In the genomic region with DNA sequence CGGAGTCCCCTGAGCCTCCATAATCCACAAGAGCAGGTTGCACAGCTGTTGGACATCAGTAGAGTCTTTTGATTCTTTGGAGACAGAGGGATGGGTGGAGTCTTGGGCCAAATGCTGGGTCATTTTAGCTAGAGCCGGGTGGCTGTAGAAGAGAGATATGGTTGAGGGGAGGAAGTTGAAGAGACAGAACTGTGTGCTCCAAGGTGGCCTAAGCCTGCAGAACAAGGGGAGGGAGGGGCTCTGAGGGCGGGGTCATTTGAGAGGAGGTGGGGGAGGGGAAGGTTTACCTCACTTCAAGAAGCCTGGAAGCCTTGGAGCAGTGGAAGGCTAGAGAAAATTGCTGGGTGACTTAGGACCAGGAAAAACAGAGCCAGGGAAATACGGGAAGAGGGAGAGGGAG, we compare ENCODE assay signal across 10 mouse cellular contexts. TPM values are rescaled to one million over a fixed set of nuclear protein-coding genes. Genes with fewer than 3 reads are reported as not detected.
DNase-seq lines count a peak whose midpoint lies in the region; ATAC-seq and TF ChIP-seq lines count a peak whose summit lies in the region.
"Had no signal": no experiment of that assay in that cellular context is flagged by ENCODE, and none has a peak within 500 bp of the region (broad histone marks: within the 10 kb centered on the region; RNA-seq: fewer than 3 reads in every experiment).

Gene Treml2, plus strand, starts transcription at position 296 of the 400 bp plus-strand sequence.

- no peak for ATAC-seq in hindbrain, postnatal 0 days
- ATAC-seq in inflammation-experienced regulatory T-cells, adult 6 months: no peak
- ATAC-seq in midbrain, embryonic 14.5 days (ENCODE audit: low FRiP score, low TSS enrichment): no peak
- ATAC-seq in hindbrain, embryonic 16.5 days: no peak

- H3K9me3 ChIP-seq in hindbrain, embryonic 10.5 days: no peaks in the 10 kb centered on the region
- H3K9me3 ChIP-seq in hindbrain, postnatal 0 days (ENCODE audit: low read length): no peaks in the 10 kb centered on the region
- no peaks in the 10 kb centered on the region for H3K9me3 ChIP-seq in MEL (replicated peaks; ENCODE audit: insufficient read depth, low read length)
- H3K9me3 ChIP-seq in midbrain, embryonic 14.5 days (ENCODE audit: control insufficient read depth, low read length): no peaks in the 10 kb centered on the region
- no peaks in the 10 kb centered on the region for H3K9me3 ChIP-seq in hindbrain, embryonic 16.5 days (ENCODE audit: control insufficient read depth, low read length)
- H3K9me3 ChIP-seq: neural tube, embryonic 13.5 days had no signal

- H3K36me3 ChIP-seq in hindbrain, embryonic 10.5 days: no peaks in the 10 kb centered on the region
- no peaks in the 10 kb centered on the region for H3K36me3 ChIP-seq in hindbrain, postnatal 0 days (ENCODE audit: insufficient read depth, low read length)
- peaks cover 0 to 13% of the 10 kb centered on the region in 2 experiments; a peak in 3 of 4 replicates for H3K36me3 ChIP-seq in MEL (ENCODE audit: control insufficient read depth in 1 of 2, insufficient read depth in 2 of 2, low read length in 2 of 2)
- no peaks in the 10 kb centered on the region for H3K36me3 ChIP-seq in midbrain, embryonic 14.5 days (ENCODE audit: control insufficient read depth, insufficient read depth, low read length)
- H3K36me3 ChIP-seq in hindbrain, embryonic 16.5 days (ENCODE audit: control insufficient read depth, insufficient read depth, low read length): no peaks in the 10 kb centered on the region
- H3K36me3 ChIP-seq: neural tube, embryonic 13.5 days had no signal

- TF ChIP-seq RAD21 in MEL (IDR thresholded peaks at IDR 0.05; ENCODE audit: low read depth, low read length): no peak

- H3K4me3 ChIP-seq in hindbrain, embryonic 10.5 days: 0 out of 2 replicates have a peak within 1 kb of the TSS, but pooled peaks have one; percentile 13
- H3K4me3 ChIP-seq in hindbrain, postnatal 0 days (ENCODE audit: low read length): no peak within 1 kb of the TSS
- H3K4me3 ChIP-seq in MEL (ENCODE audit: control insufficient read depth in 1 of 2, insufficient read depth in 1 of 2, low read depth in 2 of 2, low read length in 2 of 2): peak within 1 kb of the TSS; percentile 56 to 80
- no peak within 1 kb of the TSS for H3K4me3 ChIP-seq in midbrain, embryonic 14.5 days (replicated peaks; ENCODE audit: low read depth, low read length)
- no peak within 1 kb of the TSS for H3K4me3 ChIP-seq in hindbrain, embryonic 16.5 days (ENCODE audit: low read length)
- H3K4me3 ChIP-seq: neural tube, embryonic 13.5 days had no signal

- no peaks in the 10 kb centered on the region for H3K27me3 ChIP-seq in hindbrain, embryonic 10.5 days (ENCODE audit: insufficient read depth, poor library complexity, severe bottlenecking)
- H3K27me3 ChIP-seq in hindbrain, postnatal 0 days (ENCODE audit: insufficient read depth, low read length): no peaks in the 10 kb centered on the region
- no peaks in the 10 kb centered on the region for H3K27me3 ChIP-seq in MEL (ENCODE audit: control insufficient read depth in 1 of 2, insufficient read depth in 2 of 2, low read length in 2 of 2)
- H3K27me3 ChIP-seq in midbrain, embryonic 14.5 days (ENCODE audit: control insufficient read depth, insufficient read depth, low read length): no peaks in the 10 kb centered on the region
- H3K27me3 ChIP-seq in hindbrain, embryonic 16.5 days (replicated peaks; ENCODE audit: control insufficient read depth, insufficient read depth, low read length): no peaks in the 10 kb centered on the region
- H3K27me3 ChIP-seq: neural tube, embryonic 13.5 days had no signal

- TF ChIP-seq EP300 in MEL (IDR thresholded peaks at IDR 0.05; ENCODE audit: low read depth in 1 of 2, low read length in 2 of 2): peak; percentile 66 to 89; a peak in 3 of 4 replicates

- no peak for DNase-seq in hindbrain, embryonic 10.5 days (ENCODE audit: low spot score)
- no peak for DNase-seq in hindbrain, postnatal 0 days (ENCODE audit: low spot score)
- DNase-seq in MEL (ENCODE audit: low read depth, low spot score): peak; percentile 92
- DNase-seq in naive thymus-derived CD4-positive, alpha-beta T cell, adult 2 months (ENCODE audit: low read depth): peak; percentile 57
- DNase-seq in midbrain, embryonic 14.5 days: no peak
- DNase-seq in cerebellum, postnatal 36 days: no peak
- DNase-seq: kidney, adult 11 months had no signal

- H3K27ac ChIP-seq in hindbrain, embryonic 10.5 days: peak within 1 kb of the TSS; percentile 59
- H3K27ac ChIP-seq in hindbrain, postnatal 0 days: no peak within 1 kb of the TSS
- H3K27ac ChIP-seq in MEL (ENCODE audit: control insufficient read depth, low read depth, low read length): peak within 1 kb of the TSS; percentile 96
- H3K27ac ChIP-seq in midbrain, embryonic 14.5 days (replicated peaks; ENCODE audit: low read depth, low read length): no peak within 1 kb of the TSS
- H3K27ac ChIP-seq in hindbrain, embryonic 16.5 days (ENCODE audit: low read depth, low read length): no peak within 1 kb of the TSS
- H3K27ac ChIP-seq: neural tube, embryonic 13.5 days had no signal

- TF ChIP-seq CTCF in hindbrain, postnatal 0 days (IDR thresholded peaks at IDR 0.05; ENCODE audit: low read depth): no peak
- no peak for TF ChIP-seq CTCF in MEL (IDR thresholded peaks at IDR 0.05 in 2 of 3, conservative IDR thresholded peaks at IDR 0.05 in 1 of 3; ENCODE audit: control insufficient read depth in 1 of 3, insufficient read depth in 1 of 3, low read depth in 2 of 3, low read length in 3 of 3, poor library complexity in 1 of 3, severe bottlenecking in 1 of 3)

- H3K79me2 ChIP-seq in MEL (ENCODE audit: control insufficient read depth, insufficient read depth, low read length, poor library complexity): peaks cover 8% of the 10 kb centered on the region

- 49% methylated on average over 3 of the region's 4 CpGs for WGBS in hindbrain, embryonic 10.5 days
- 46% methylated on average over 3 of the region's 4 CpGs for whole genome bisulfite sequencing in hindbrain, postnatal 0 days
- WGBS in midbrain, embryonic 14.5 days: 44% methylated on average over 3 of the region's 4 CpGs
- 33% methylated on average over 4 of the region's 4 CpGs for WGBS in hindbrain, embryonic 16.5 days

- no peak within 1 kb of the TSS for H3K9ac ChIP-seq in hindbrain, postnatal 0 days (replicated peaks; ENCODE audit: low read length)
- H3K9ac ChIP-seq in MEL (ENCODE audit: control insufficient read depth, low read depth, low read length, poor library complexity, severe bottlenecking): peak within 1 kb of the TSS; percentile 62
- no peak within 1 kb of the TSS for H3K9ac ChIP-seq in midbrain, embryonic 14.5 days (replicated peaks; ENCODE audit: low read length)
- H3K9ac ChIP-seq in hindbrain, embryonic 16.5 days (ENCODE audit: low read depth, low read length): no peak within 1 kb of the TSS
- H3K9ac ChIP-seq: neural tube, embryonic 13.5 days had no signal

- no peak within 1 kb of the TSS for H3K4me2 ChIP-seq in hindbrain, postnatal 0 days (ENCODE audit: low read depth, low read length)
- no peak within 1 kb of the TSS for H3K4me2 ChIP-seq in midbrain, embryonic 14.5 days (ENCODE audit: low read length)
- H3K4me2 ChIP-seq in hindbrain, embryonic 16.5 days (ENCODE audit: low read length): no peak within 1 kb of the TSS
- H3K4me2 ChIP-seq: neural tube, embryonic 13.5 days had no signal

- no peak for TF ChIP-seq POLR2A in MEL (IDR thresholded peaks at IDR 0.05; ENCODE audit: control insufficient read depth in 1 of 2, insufficient read depth in 1 of 2, low read depth in 1 of 2, low read length in 2 of 2, poor library complexity in 1 of 2)

- H3K4me1 ChIP-seq in hindbrain, embryonic 10.5 days (replicated peaks): 0 out of 2 replicates have a peak, but pooled peaks cover 3% of the 10 kb centered on the region
- no peaks in the 10 kb centered on the region for H3K4me1 ChIP-seq in hindbrain, postnatal 0 days (ENCODE audit: insufficient read depth, low read length)
- H3K4me1 ChIP-seq in MEL (ENCODE audit: control insufficient read depth in 1 of 2, insufficient read depth in 2 of 2, low read length in 2 of 2): peaks cover 7 to 17% of the 10 kb centered on the region in 2 experiments
- no peaks in the 10 kb centered on the region for H3K4me1 ChIP-seq in midbrain, embryonic 14.5 days (ENCODE audit: control insufficient read depth, insufficient read depth, low read length)
- no peaks in the 10 kb centered on the region for H3K4me1 ChIP-seq in hindbrain, embryonic 16.5 days (ENCODE audit: control insufficient read depth, insufficient read depth, low read depth, low read length)
- H3K4me1 ChIP-seq: neural tube, embryonic 13.5 days had no signal

TF ChIP-seq in MEL, 35 proteins besides CTCF, POLR2A, EP300 and RAD21 (continues in another document):
- TF ChIP-seq POLR2AphosphoS2 (IDR thresholded peaks at IDR 0.05; ENCODE audit: low read length): no peak
- no peak; the same call in 1 of the 2 replicates for TF ChIP-seq RCOR1 (IDR thresholded peaks at IDR 0.05; ENCODE audit: low read depth, low read length)
- TF ChIP-seq MXI1 (IDR thresholded peaks at IDR 0.05; ENCODE audit: low read depth, low read length): no peak; the same call in 1 of the 2 replicates
- peak; percentile 84 for TF ChIP-seq ETS1 (IDR thresholded peaks at IDR 0.05; ENCODE audit: low read depth, low read length)
- no peak for TF ChIP-seq MAFK (IDR thresholded peaks at IDR 0.05; ENCODE audit: borderline replicate concordance, low read depth, low read length)
- TF ChIP-seq SIN3A (IDR thresholded peaks at IDR 0.05; ENCODE audit: low read length): peak; percentile 38; the same call in 1 of the 2 replicates
- TF ChIP-seq CHD2 (IDR thresholded peaks at IDR 0.05; ENCODE audit: low read length): peak; percentile 47
- no peak for TF ChIP-seq MYC (IDR thresholded peaks at IDR 0.05; ENCODE audit: low read depth, low read length)
- TF ChIP-seq MAZ (IDR thresholded peaks at IDR 0.05; ENCODE audit: low read depth, low read length): peak; percentile 98
- TF ChIP-seq MEF2A (IDR thresholded peaks at IDR 0.05; ENCODE audit: extremely low read depth, insufficient replicate concordance, low read depth, low read length, poor library complexity, severe bottlenecking): no peak
- TF ChIP-seq ZC3H11A (IDR thresholded peaks at IDR 0.05; ENCODE audit: low read depth, low read length): no peak

RNA-seq across cellular contexts. Expression of gene Treml2, which starts in this region (rescaled TPM):
- polyA plus RNA-seq in hindbrain, embryonic 10.5 days (2016; fragmentation: Nextera tagmentation; extraction: Ambion mirVana): 0.30 and 0.47 TPM in 2 replicates
- total RNA-seq in hindbrain, postnatal 0 days (2014; rRNA removed): 0.11 and 1.8 TPM in 2 replicates
- polyA plus RNA-seq in hindbrain, postnatal 0 days (2015; fragmentation: Nextera tagmentation; extraction: Ambion mirVana): 0.08 and 0.09 TPM in 2 replicates
- 21.5 and 27.7 TPM in 2 replicates for total RNA-seq in MEL (2012; rRNA removed)
- 10 to 100 TPM in 1 of 2 experiments, not detected in 1; 52.7 TPM for polyA plus RNA-seq in MEL (2012; ENCODE audit: insufficient read depth in 1 of 2, insufficient read length in 2 of 2, low read depth in 1 of 2, low replicate concordance in 2 of 2, missing spikeins in 1 of 2)
- 10 to 100 TPM in 2 of 3 experiments, under 1 TPM in 1; 0.69 to 12.3 (median 11.3) TPM for polyA plus RNA-seq in inflammation-experienced regulatory T-cells, adult 6 months (2017; shearing (Covaris generic))
- 0.12 TPM in 1 of 2 replicates, not detected in the other for polyA plus RNA-seq in midbrain, embryonic 14.5 days (2014; fragmentation: Nextera tagmentation; extraction: Ambion mirVana)
- 0.27 TPM in 1 of 2 replicates, not detected in the other for polyA plus RNA-seq in hindbrain, embryonic 16.5 days (2015; fragmentation: Nextera tagmentation; extraction: Ambion mirVana)
- polyA plus RNA-seq: neural tube, embryonic 13.5 days had no signal

Comparison
In these comparisons a context has a peak if more than half of its experiments do, and no peak if none do; other contexts are left out.
1. H3K27ac ChIP-seq: peak in hindbrain, embryonic 10.5 days (single experiment) and MEL (single experiment); none in hindbrain, postnatal 0 days (single experiment), midbrain, embryonic 14.5 days (single experiment) and hindbrain, embryonic 16.5 days (single experiment).
2. H3K4me3 ChIP-seq: peak in hindbrain, embryonic 10.5 days (single experiment) and MEL (2 of 2); none in hindbrain, postnatal 0 days (single experiment), midbrain, embryonic 14.5 days (single experiment) and hindbrain, embryonic 16.5 days (single experiment).
3. DNase-seq: peak in MEL (single experiment) and naive thymus-derived CD4-positive, alpha-beta T cell, adult 2 months (single experiment); none in hindbrain, embryonic 10.5 days (single experiment), hindbrain, postnatal 0 days (single experiment), midbrain, embryonic 14.5 days (single experiment) and cerebellum, postnatal 36 days (0 of 2).